Mouse (Mus musculus): ENCODE data around the gene Cep350. TPM values are rescaled to one million over a fixed set of nuclear protein-coding genes. Genes with fewer than 3 reads are reported as not detected.

Gene Cep350
- polyA plus RNA-seq, 1 experiment from 2014 or later = 9.0 TPM

- no peak for DNase-seq (ENCODE audit: low spot score)
- H3K4me3 ChIP-seq (ENCODE audit: low read depth, low read length) = no peak overlapping the region
- ATAC-seq (ENCODE audit: low FRiP score, low TSS enrichment) = no peak
- 78% methylated on average over 3 of the region's 3 CpGs for WGBS
- no peaks in the 10 kb centered on the region for H3K4me1 ChIP-seq (replicated peaks; ENCODE audit: control insufficient read depth, insufficient read depth)
- H3K36me3 ChIP-seq (ENCODE audit: control insufficient read depth, insufficient read depth, low read length) = peaks cover 20% of the 10 kb centered on the region
- no peaks in the 10 kb centered on the region for H3K9me3 ChIP-seq (ENCODE audit: control insufficient read depth, low read length)
- TF ChIP-seq EP300 (optimal IDR thresholded peaks at IDR 0.05) (no peak), CTCF (IDR thresholded peaks at IDR 0.05; ENCODE audit: low read depth) (no peak)
- H3K4me2 ChIP-seq (replicated peaks; ENCODE audit: low read depth) = no peak overlapping the region
- H3K27ac ChIP-seq (replicated peaks) = no peak overlapping the region
- H3K9ac ChIP-seq (ENCODE audit: low read length) = no peak overlapping the region
- H3K27me3 ChIP-seq (ENCODE audit: control insufficient read depth, insufficient read depth, low read length) = no peaks in the 10 kb centered on the region
Observed at GRCm38 (mm10) chr1:155879596-155879995, 93.5 kb downstream of the Cep350 start.

- Histone ChIP-seq H3K27ac (replicated peaks) (no peak overlapping the region), H3K4me3 (ENCODE audit: low read depth, low read length) (no peak overlapping the region), H3K36me3 (ENCODE audit: control insufficient read depth, insufficient read depth, low read length) (peaks cover 31% of the 10 kb centered on the region), H3K4me1 (replicated peaks; ENCODE audit: control insufficient read depth, insufficient read depth) (no peaks in the 10 kb centered on the region), H3K4me2 (replicated peaks; ENCODE audit: low read depth) (no peak overlapping the region), H3K27me3 (ENCODE audit: control insufficient read depth, insufficient read depth, low read length) (no peaks in the 10 kb centered on the region), H3K9me3 (ENCODE audit: control insufficient read depth, low read length) (no peaks in the 10 kb centered on the region), H3K9ac (ENCODE audit: low read length) (no peak overlapping the region)
- TF ChIP-seq CTCF (IDR thresholded peaks at IDR 0.05; ENCODE audit: low read depth) = peak; percentile 63
- TF ChIP-seq EP300 (optimal IDR thresholded peaks at IDR 0.05) = no peak
- DNase-seq (ENCODE audit: low spot score) (no peak), ATAC-seq (ENCODE audit: low FRiP score, low TSS enrichment) (no peak)
- WGBS = 72% methylated on average over 4 of the region's 4 CpGs
Observed at GRCm38 (mm10) chr1:155862967-155863366, 110.1 kb downstream of the Cep350 start.

DNA sequence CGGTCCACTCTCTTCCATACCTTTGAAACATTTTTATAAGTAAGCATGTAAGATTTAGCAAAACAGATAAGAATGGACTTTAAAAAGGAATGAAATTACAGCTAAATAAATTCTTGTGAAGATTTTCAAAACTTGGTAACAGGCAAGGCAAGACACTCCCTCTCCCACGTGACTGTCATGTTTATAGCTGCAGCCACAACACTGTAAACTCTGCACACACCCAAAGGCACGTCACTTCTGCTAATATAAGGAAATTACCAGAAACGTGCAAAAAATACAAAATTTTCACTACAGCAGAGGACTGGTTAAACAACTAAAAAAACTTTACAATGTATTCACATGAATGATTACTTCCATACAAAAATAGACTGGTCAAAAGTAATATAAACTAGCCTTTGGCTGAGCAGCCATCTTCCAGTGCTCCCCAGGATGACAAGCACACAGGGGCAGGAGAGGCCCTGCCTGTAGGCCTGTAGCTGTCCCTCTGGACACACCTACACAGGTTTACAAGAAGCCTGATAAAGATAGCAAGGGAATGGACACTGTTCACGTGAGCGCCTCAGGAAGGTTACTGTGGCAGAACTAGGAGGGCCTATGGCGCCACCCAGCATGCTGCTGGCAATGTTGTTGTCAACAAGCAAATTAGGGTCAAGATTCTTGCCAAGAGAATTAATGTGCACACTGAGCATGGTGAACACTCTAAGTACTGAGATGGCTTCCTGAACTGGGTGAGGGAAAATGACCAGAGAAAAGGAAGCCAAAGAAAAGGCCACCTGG lies 117.9 kb downstream of the Cep350 start:
- TF ChIP-seq CTCF (IDR thresholded peaks at IDR 0.05; ENCODE audit: low read depth) = 0 out of 2 replicates have a peak, but pooled peaks have one; percentile 11
- TF ChIP-seq EP300 (optimal IDR thresholded peaks at IDR 0.05) = no peak
- no peak overlapping the region for H3K4me3 ChIP-seq (ENCODE audit: low read depth, low read length)
- 67% methylated on average over 7 of the region's 7 CpGs for WGBS
- no peak overlapping the region for H3K4me2 ChIP-seq (replicated peaks; ENCODE audit: low read depth)
- peaks cover 24% of the 10 kb centered on the region; the same call in 1 of the 2 replicates for H3K36me3 ChIP-seq (ENCODE audit: control insufficient read depth, insufficient read depth, low read length)
- no peaks in the 10 kb centered on the region for H3K27me3 ChIP-seq (ENCODE audit: control insufficient read depth, insufficient read depth, low read length)
- H3K27ac ChIP-seq (replicated peaks) = no peak overlapping the region
- no peaks in the 10 kb centered on the region for H3K4me1 ChIP-seq (replicated peaks; ENCODE audit: control insufficient read depth, insufficient read depth)
- H3K9me3 ChIP-seq (ENCODE audit: control insufficient read depth, low read length) = no peaks in the 10 kb centered on the region
- H3K9ac ChIP-seq (ENCODE audit: low read length) = no peak overlapping the region
- no peak for ATAC-seq (ENCODE audit: low FRiP score, low TSS enrichment)
- no peak for DNase-seq (ENCODE audit: low spot score)

DNA sequence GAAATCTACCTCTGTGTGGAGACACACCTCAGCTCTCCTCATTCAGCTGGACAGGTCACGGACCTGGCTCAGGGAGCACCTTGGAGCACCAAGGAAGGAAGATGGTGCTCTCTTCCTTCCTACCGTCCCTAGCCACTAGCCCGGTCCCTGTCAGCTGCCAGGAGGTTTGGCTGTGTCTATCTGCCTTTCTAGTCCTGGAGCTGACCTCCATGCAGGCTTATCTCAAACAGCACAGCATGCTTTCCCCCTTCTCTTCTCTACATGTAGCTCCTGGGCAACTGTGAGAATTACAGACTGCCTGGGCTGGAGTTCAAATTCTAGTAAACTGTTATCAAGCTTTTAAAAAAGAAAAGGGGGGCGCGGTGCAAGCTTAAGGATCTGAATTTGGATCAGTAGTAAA lies 120.0 kb downstream of the Cep350 start:
- no peak overlapping the region for H3K27ac ChIP-seq (replicated peaks)
- no peak for DNase-seq (ENCODE audit: low spot score)
- H3K27me3 ChIP-seq (ENCODE audit: control insufficient read depth, insufficient read depth, low read length) = no peaks in the 10 kb centered on the region
- H3K4me3 ChIP-seq (ENCODE audit: low read depth, low read length) = no peak overlapping the region
- H3K9me3 ChIP-seq (ENCODE audit: control insufficient read depth, low read length) = no peaks in the 10 kb centered on the region
- WGBS = 96% methylated on average over 5 of the region's 5 CpGs
- peaks cover 15% of the 10 kb centered on the region; the same call in 1 of the 2 replicates for H3K36me3 ChIP-seq (ENCODE audit: control insufficient read depth, insufficient read depth, low read length)
- H3K9ac ChIP-seq (ENCODE audit: low read length) = no peak overlapping the region
- H3K4me2 ChIP-seq (replicated peaks; ENCODE audit: low read depth) = no peak overlapping the region
- ATAC-seq (ENCODE audit: low FRiP score, low TSS enrichment) = no peak
- no peak for TF ChIP-seq CTCF (IDR thresholded peaks at IDR 0.05; ENCODE audit: low read depth)
- TF ChIP-seq EP300 (optimal IDR thresholded peaks at IDR 0.05) = no peak
- H3K4me1 ChIP-seq (replicated peaks; ENCODE audit: control insufficient read depth, insufficient read depth) = no peaks in the 10 kb centered on the region

- no peaks in the 10 kb centered on the region for H3K27me3 ChIP-seq (ENCODE audit: control insufficient read depth, insufficient read depth, low read length)
- ATAC-seq (ENCODE audit: low FRiP score, low TSS enrichment) (peak; percentile 86), DNase-seq (ENCODE audit: low spot score) (peak; percentile 23)
- H3K9ac ChIP-seq (ENCODE audit: low read length) = no peak overlapping the region
- no peak overlapping the region for H3K4me3 ChIP-seq (ENCODE audit: low read depth, low read length)
- H3K4me1 ChIP-seq (replicated peaks; ENCODE audit: control insufficient read depth, insufficient read depth) = no peaks in the 10 kb centered on the region
- H3K9me3 ChIP-seq (ENCODE audit: control insufficient read depth, low read length) = no peaks in the 10 kb centered on the region
- H3K36me3 ChIP-seq (ENCODE audit: control insufficient read depth, insufficient read depth, low read length) = peaks cover 11% of the 10 kb centered on the region; the same call in 1 of the 2 replicates
- H3K27ac ChIP-seq (replicated peaks) = no peak overlapping the region
- WGBS = 58% methylated on average over 5 of the region's 5 CpGs
- no peak overlapping the region for H3K4me2 ChIP-seq (replicated peaks; ENCODE audit: low read depth)
- TF ChIP-seq CTCF (IDR thresholded peaks at IDR 0.05; ENCODE audit: low read depth) (no peak), EP300 (optimal IDR thresholded peaks at IDR 0.05) (no peak)
Observed at GRCm38 (mm10) chr1:155844235-155844634, 128.8 kb downstream of the Cep350 start.

GRCm38 (mm10) chr1:155843538-155843937 lies 129.5 kb downstream of the Cep350 start:
- Histone ChIP-seq H3K9ac (ENCODE audit: low read length) (no peak overlapping the region), H3K4me2 (replicated peaks; ENCODE audit: low read depth) (no peak overlapping the region), H3K4me3 (ENCODE audit: low read depth, low read length) (no peak overlapping the region), H3K9me3 (ENCODE audit: control insufficient read depth, low read length) (no peaks in the 10 kb centered on the region), H3K36me3 (ENCODE audit: control insufficient read depth, insufficient read depth, low read length) (peaks cover 11% of the 10 kb centered on the region; the same call in 1 of the 2 replicates), H3K4me1 (replicated peaks; ENCODE audit: control insufficient read depth, insufficient read depth) (no peaks in the 10 kb centered on the region), H3K27me3 (ENCODE audit: control insufficient read depth, insufficient read depth, low read length) (no peaks in the 10 kb centered on the region), H3K27ac (replicated peaks) (no peak overlapping the region)
- WGBS = 55% methylated on average over 4 of the region's 4 CpGs
- peak; percentile 48; the same call in 1 of the 2 replicates for ATAC-seq (ENCODE audit: low FRiP score, low TSS enrichment)
- no peak for DNase-seq (ENCODE audit: low spot score)
- TF ChIP-seq EP300 (optimal IDR thresholded peaks at IDR 0.05) (no peak), CTCF (IDR thresholded peaks at IDR 0.05; ENCODE audit: low read depth) (no peak)
